Mouse (Mus musculus): ENCODE results near the gene Hist1h2bk. TPM values are rescaled to one million over a fixed set of nuclear protein-coding genes. Genes with fewer than 3 reads are reported as not detected.
"Not testable (repeated sequence)": the region's sequence is repeated elsewhere in the genome, so short reads cannot be mapped to it uniquely, and the experiment has no call there.

The Hist1h2bk gene
- polyA plus RNA-seq, 1 experiment from 2014 or later = 13.8 TPM

DNA sequence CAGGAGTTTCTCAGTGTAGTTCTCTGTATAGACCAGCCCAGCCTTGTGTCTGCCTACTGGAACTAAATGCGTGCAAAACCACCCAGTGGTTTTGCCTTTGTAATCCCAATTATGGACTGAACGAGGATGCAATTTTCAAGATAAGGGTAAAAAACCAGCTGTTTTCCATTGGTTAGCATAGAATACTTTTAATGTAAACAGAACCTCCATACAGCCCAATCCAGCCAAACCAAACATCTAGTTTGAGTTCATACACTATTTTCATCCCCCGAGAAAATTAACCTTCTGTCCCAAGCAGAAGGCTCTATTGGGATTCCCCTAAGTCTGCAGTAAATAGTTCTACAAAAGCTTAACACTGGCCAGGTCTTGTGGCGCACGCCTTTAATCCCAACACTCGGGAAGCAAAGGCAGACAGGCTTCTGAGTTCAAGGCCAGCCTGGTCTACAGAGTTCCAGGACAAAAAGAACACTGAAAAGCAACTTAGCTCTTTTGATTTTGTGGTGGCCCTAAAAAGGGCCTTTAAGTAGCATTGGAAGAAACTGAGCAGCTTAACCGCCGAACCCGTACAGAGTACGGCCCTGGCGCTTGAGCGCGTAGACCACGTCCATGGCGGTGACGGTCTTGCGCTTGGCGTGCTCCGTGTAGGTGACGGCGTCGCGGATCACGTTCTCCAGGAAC is 4.9 kb downstream of the Hist1h2bk start:
- DNase-seq (ENCODE audit: low spot score) (peak; percentile 77), ATAC-seq (ENCODE audit: insufficient number of reproducible peaks, low FRiP score, low TSS enrichment, low read depth) (peak; percentile 3; the same call in 1 of the 2 replicates)

DNA sequence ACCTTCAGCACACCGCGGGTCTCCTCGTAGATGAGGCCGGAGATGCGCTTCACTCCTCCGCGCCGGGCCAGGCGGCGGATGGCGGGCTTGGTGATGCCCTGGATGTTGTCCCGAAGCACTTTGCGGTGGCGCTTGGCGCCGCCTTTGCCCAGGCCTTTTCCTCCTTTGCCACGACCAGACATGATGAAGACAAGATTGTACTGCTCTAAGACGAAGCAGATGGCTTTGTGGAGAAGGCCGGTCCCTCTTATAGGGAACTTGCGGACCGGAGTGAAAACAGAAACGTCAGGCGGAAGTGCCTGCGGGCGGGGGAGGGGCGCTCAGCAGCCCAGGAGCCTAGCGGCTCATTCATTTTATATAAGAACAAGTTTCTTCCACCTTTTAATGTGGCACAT is 5.5 kb downstream of the Hist1h2bk start, which contains the start of gene Hist1h4i:
Hist1h4i (minus strand) TSS at position 221 of the 395 bp plus-strand sequence.
- ATAC-seq (ENCODE audit: insufficient number of reproducible peaks, low FRiP score, low TSS enrichment, low read depth) (peak; percentile 63), DNase-seq (ENCODE audit: low spot score) (peak; percentile 98)
- peak within 1 kb of the TSS; percentile 88 for H3K27ac ChIP-seq (replicated peaks; ENCODE audit: low read depth, low read length)
- peak within 1 kb of the TSS; percentile 74 for H3K9ac ChIP-seq (ENCODE audit: low read length)
- H3K9me3 ChIP-seq (ENCODE audit: control insufficient read depth, low read length); H3K4me1 ChIP-seq (ENCODE audit: control insufficient read depth, insufficient read depth, low read length); H3K27me3 ChIP-seq (ENCODE audit: control insufficient read depth, insufficient read depth, low read length); H3K36me3 ChIP-seq (ENCODE audit: control insufficient read depth, insufficient read depth, low read length): not testable (repeated sequence)
- peak within 1 kb of the TSS; percentile 69 for H3K4me2 ChIP-seq (ENCODE audit: low read depth, severe bottlenecking)
- peak within 1 kb of the TSS; percentile 33 for H3K4me3 ChIP-seq (ENCODE audit: low read depth, low read length)
- WGBS = under 1% methylated on average over 22 of the region's 27 CpGs

More for the DNA sequence above, 4.9 kb downstream of the Hist1h2bk start:
- Histone ChIP-seq H3K4me1 (ENCODE audit: control insufficient read depth, insufficient read depth, low read length) (peaks cover 10% of the 10 kb centered on the region), H3K27me3 (ENCODE audit: control insufficient read depth, insufficient read depth, low read length) (no peaks in the 10 kb centered on the region), H3K36me3 (ENCODE audit: control insufficient read depth, insufficient read depth, low read length) (no peaks in the 10 kb centered on the region), H3K4me2 (ENCODE audit: low read depth, severe bottlenecking) (peak overlapping the region; percentile 69), H3K4me3 (ENCODE audit: low read depth, low read length) (peak overlapping the region; percentile 33), H3K9me3 (ENCODE audit: control insufficient read depth, low read length) (no peaks in the 10 kb centered on the region), H3K9ac (ENCODE audit: low read length) (peak overlapping the region; percentile 65), H3K27ac (replicated peaks; ENCODE audit: low read depth, low read length) (peak overlapping the region; percentile 88)
- 1% methylated on average over 16 of the region's 24 CpGs for WGBS

DNA sequence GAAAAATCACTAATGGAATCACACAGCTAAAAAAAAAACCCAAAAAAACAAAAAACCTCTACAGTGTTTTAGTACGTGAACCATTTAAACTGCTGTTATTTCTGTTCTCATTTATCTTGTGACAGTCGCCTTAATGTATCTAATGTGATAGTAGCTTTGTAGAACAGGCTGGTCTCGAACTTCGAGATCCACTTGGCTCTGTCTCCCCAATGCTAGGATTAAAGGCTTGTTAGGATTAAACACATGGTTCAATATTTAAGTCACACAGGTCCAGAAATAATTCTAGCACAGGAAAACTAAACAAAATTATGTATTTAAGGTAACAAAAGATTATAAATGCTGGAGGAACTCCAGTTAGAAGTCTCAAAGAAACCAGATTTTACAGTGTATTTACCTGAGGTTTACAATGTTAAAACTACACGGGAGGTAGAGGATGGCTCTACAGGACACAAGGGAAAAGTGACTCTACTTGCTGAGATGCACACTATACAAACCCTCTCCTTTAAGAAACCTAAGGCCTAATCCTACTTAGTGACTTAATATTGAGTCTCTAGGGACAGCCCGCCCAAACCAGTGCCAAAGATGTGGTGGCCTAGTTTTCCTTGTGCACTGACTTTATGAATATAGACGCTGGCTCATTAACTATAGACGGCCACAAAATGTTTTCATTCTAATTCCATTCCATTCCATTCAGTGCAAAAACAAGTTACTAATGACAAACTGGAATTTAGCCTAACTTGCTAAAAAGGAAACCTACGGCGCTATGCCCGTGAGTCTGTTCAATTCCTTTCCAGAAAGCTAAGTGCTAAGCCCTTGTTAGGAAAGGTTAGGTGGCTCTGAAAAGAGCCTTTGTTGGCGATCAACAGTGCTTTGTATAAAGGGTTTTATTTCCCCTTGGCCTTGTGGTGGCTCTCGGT is 6.2 kb downstream of the Hist1h2bk start:
- H3K9me3 ChIP-seq (ENCODE audit: control insufficient read depth, low read length) = no peaks in the 10 kb centered on the region
- ATAC-seq (ENCODE audit: insufficient number of reproducible peaks, low FRiP score, low TSS enrichment, low read depth) (no peak), DNase-seq (ENCODE audit: low spot score) (peak; percentile 64)
- 0 out of 2 replicates have a peak, but pooled peaks cover 3% of the 10 kb centered on the region for H3K4me1 ChIP-seq (ENCODE audit: control insufficient read depth, insufficient read depth, low read length)
- H3K4me2 ChIP-seq (ENCODE audit: low read depth, severe bottlenecking) = peak overlapping the region; percentile 64
- no peaks in the 10 kb centered on the region for H3K36me3 ChIP-seq (ENCODE audit: control insufficient read depth, insufficient read depth, low read length)
- H3K27me3 ChIP-seq (ENCODE audit: control insufficient read depth, insufficient read depth, low read length) = no peaks in the 10 kb centered on the region
- H3K4me3 ChIP-seq (ENCODE audit: low read depth, low read length) = peak overlapping the region; percentile 26
- WGBS = 5% methylated on average over 13 of the region's 13 CpGs
- peak overlapping the region; percentile 88 for H3K27ac ChIP-seq (replicated peaks; ENCODE audit: low read depth, low read length)
- peak overlapping the region; percentile 74 for H3K9ac ChIP-seq (ENCODE audit: low read length)

- H3K27ac ChIP-seq (replicated peaks; ENCODE audit: low read depth, low read length) = peak within 1 kb of the TSS; percentile 88
- not testable (repeated sequence) for H3K36me3 ChIP-seq (ENCODE audit: control insufficient read depth, insufficient read depth, low read length); H3K27me3 ChIP-seq (ENCODE audit: control insufficient read depth, insufficient read depth, low read length); H3K4me1 ChIP-seq (ENCODE audit: control insufficient read depth, insufficient read depth, low read length); H3K9me3 ChIP-seq (ENCODE audit: control insufficient read depth, low read length)
- WGBS = 0% methylated on average over 40 of the region's 80 CpGs
- H3K4me2 ChIP-seq (ENCODE audit: low read depth, severe bottlenecking) = peak within 1 kb of the TSS; percentile 64
- ATAC-seq (ENCODE audit: insufficient number of reproducible peaks, low FRiP score, low TSS enrichment, low read depth) = peak; percentile 91
- H3K4me3 ChIP-seq (ENCODE audit: low read depth, low read length) = peak within 1 kb of the TSS; percentile 26
- H3K9ac ChIP-seq (ENCODE audit: low read length) = peak within 1 kb of the TSS; percentile 74
- DNase-seq (ENCODE audit: low spot score) = peak; percentile 89
These were observed 7.2 kb downstream of the Hist1h2bk start, which contains the start of the genes Hist1h2ag and Hist1h2bj for GRCm38 (mm10) chr13:22042568-22043502. TSS of gene Hist1h2ag (minus strand) at chr13:22042944. TSS of gene Hist1h2bj (plus strand) at chr13:22043214.

DNA sequence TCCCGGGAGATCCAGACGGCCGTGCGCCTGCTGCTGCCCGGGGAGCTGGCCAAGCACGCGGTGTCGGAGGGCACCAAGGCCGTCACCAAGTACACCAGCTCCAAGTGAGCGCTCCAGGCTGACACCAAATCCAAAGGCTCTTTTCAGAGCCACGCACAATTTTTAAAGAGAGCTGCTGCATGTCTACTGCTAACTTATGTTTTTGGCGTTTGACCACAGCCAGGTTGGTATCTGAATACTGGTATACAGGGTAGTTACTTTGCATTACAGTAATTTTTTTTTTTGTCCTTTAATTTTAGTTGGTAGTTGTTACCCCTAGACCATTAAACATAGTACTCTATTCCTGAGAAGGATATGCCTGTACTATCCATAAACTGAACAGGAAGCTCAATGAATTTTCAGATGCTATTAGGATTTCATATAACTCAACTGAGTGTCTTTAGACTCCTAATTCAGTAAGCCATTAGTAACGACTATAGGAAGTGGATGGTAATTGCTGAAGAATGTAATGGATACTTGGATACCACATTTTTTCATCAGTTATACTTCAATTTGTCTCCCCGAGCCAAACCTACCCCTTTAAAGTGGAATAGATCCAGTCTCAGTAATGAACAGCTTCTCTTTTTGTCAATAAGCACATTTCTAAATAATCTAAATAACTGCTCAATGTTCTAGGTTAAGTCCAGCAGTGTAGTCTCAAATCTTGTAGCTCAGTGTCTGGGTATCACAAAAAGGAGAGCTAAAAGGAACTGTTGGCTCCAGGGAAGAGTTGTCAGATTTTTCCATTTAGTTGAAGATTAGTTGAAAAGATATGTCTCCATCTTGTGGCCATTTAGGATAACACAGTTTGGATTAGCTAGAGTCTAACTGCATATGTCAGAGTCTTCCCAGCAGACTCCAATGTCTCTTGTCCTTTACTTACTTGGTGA is 8.1 kb downstream of the Hist1h2bk start:
- no peaks in the 10 kb centered on the region for H3K27me3 ChIP-seq (ENCODE audit: control insufficient read depth, insufficient read depth, low read length)

GRCm38 (mm10) chr13:22044432-22045155 is 8.9 kb downstream of the Hist1h2bk start:
- WGBS = 88% methylated on average over 6 of the region's 6 CpGs

More for the DNA sequence above, 8.1 kb downstream of the Hist1h2bk start:
- H3K4me1 ChIP-seq (ENCODE audit: control insufficient read depth, insufficient read depth, low read length) = 0 out of 2 replicates have a peak, but pooled peaks cover 3% of the 10 kb centered on the region
- H3K9ac ChIP-seq (ENCODE audit: low read length) = peak overlapping the region; percentile 53; the same call in 1 of the 2 replicates
- no peaks in the 10 kb centered on the region for H3K9me3 ChIP-seq (ENCODE audit: control insufficient read depth, low read length)
- ATAC-seq (ENCODE audit: insufficient number of reproducible peaks, low FRiP score, low TSS enrichment, low read depth) (peak; percentile 1; the same call in 1 of the 2 replicates), DNase-seq (ENCODE audit: low spot score) (peak; percentile 70)
- H3K27ac ChIP-seq (replicated peaks; ENCODE audit: low read depth, low read length) = peak overlapping the region; percentile 62; the same call in 1 of the 2 replicates
- H3K4me2 ChIP-seq (ENCODE audit: low read depth, severe bottlenecking) = peak overlapping the region; percentile 49
- H3K36me3 ChIP-seq (ENCODE audit: control insufficient read depth, insufficient read depth, low read length) = no peaks in the 10 kb centered on the region
- peak overlapping the region; percentile 26 for H3K4me3 ChIP-seq (ENCODE audit: low read depth, low read length)
- WGBS = 2% methylated on average over 9 of the region's 14 CpGs

More at GRCm38 (mm10) chr13:22044432-22045155, 8.9 kb downstream of the Hist1h2bk start:
- H3K4me1 ChIP-seq (ENCODE audit: control insufficient read depth, insufficient read depth, low read length) = 0 out of 2 replicates have a peak, but pooled peaks cover 3% of the 10 kb centered on the region
- H3K27ac ChIP-seq (replicated peaks; ENCODE audit: low read depth, low read length) = peak overlapping the region; percentile 56; the same call in 1 of the 2 replicates
- H3K9ac ChIP-seq (ENCODE audit: low read length) = no peak overlapping the region
- peak overlapping the region; percentile 49; the same call in 1 of the 2 replicates for H3K4me2 ChIP-seq (ENCODE audit: low read depth, severe bottlenecking)
- no peaks in the 10 kb centered on the region for H3K9me3 ChIP-seq (ENCODE audit: control insufficient read depth, low read length)
- DNase-seq (ENCODE audit: low spot score) (no peak), ATAC-seq (ENCODE audit: insufficient number of reproducible peaks, low FRiP score, low TSS enrichment, low read depth) (no peak)
- no peak overlapping the region; the same call in 1 of the 2 replicates for H3K4me3 ChIP-seq (ENCODE audit: low read depth, low read length)
- no peaks in the 10 kb centered on the region for H3K27me3 ChIP-seq (ENCODE audit: control insufficient read depth, insufficient read depth, low read length)
- no peaks in the 10 kb centered on the region for H3K36me3 ChIP-seq (ENCODE audit: control insufficient read depth, insufficient read depth, low read length)

Data from limb, embryonic 11.5 days (tissue).